Mouse (Mus musculus) stomach, embryonic 14.5 days (tissue): ENCODE data around the gene Wnt1. TPM values are rescaled to one million over a fixed set of nuclear protein-coding genes. Genes with fewer than 3 reads are reported as not detected.

Experiments
- ATAC-seq: fragments of 200-750 bp; cut with Nextera tagmentation; 2 replicates; pipeline ENCODE4 v1.8.0; 2017; ENCODE audit warnings: low read depth, moderate TSS enrichment; ENCODE audit not compliant: insufficient number of reproducible peaks, insufficient read depth, low FRiP score
- H3K27ac ChIP-seq: fragments of 300-500 bp; sonication (generic); 2 replicates; pipeline ENCODE4 v1.5.1; 2014; ENCODE audit warnings: mild to moderate bottlenecking, low read length, moderate library complexity, mixed read lengths
- H3K27me3 ChIP-seq: fragments of 300-500 bp; sonication (generic); 2 replicates; pipeline ENCODE4 v1.6.1; 2014; ENCODE audit warnings: low read length, control low read depth, mixed read lengths; ENCODE audit not compliant: control insufficient read depth, insufficient read depth
- H3K36me3 ChIP-seq: fragments of 300-500 bp; sonication (generic); 2 replicates; pipeline ENCODE4 v1.6.1; 2014; ENCODE audit warnings: mild to moderate bottlenecking, control low read depth, low read length, moderate library complexity, mixed read lengths; ENCODE audit not compliant: control insufficient read depth, insufficient read depth
- H3K4me1 ChIP-seq: fragments of 300-500 bp; sonication (generic); 2 replicates; pipeline ENCODE4 v1.6.1; 2014; ENCODE audit warnings: low read length, control low read depth, mixed read lengths; ENCODE audit not compliant: control insufficient read depth, insufficient read depth
- H3K4me2 ChIP-seq: fragments of 300-500 bp; sonication (generic); replicated peaks from 2 replicates; pipeline ENCODE4 v1.6.1; 2014; ENCODE audit warnings: low read depth, low read length, control low read depth
- H3K4me3 ChIP-seq: fragments of 300-500 bp; sonication (generic); 2 replicates; pipeline ENCODE4 v1.5.1; 2014; ENCODE audit warnings: low read depth, low read length, control low read depth
- H3K9ac ChIP-seq: fragments of 300-500 bp; sonication (generic); replicated peaks from 2 replicates; pipeline ENCODE4 v1.6.1; 2014; ENCODE audit warnings: low read depth, mild to moderate bottlenecking, control low read depth, low read length, moderate library complexity, mixed read lengths
- H3K9me3 ChIP-seq: fragments of 300-500 bp; sonication (generic); 2 replicates; pipeline ENCODE4 v1.6.1; 2016; ENCODE audit warnings: low read depth, low read length, control low read depth; ENCODE audit not compliant: control insufficient read depth
- WGBS: fragments of 180-500 bp; shearing (Covaris S2); extraction: QIAGEN DNeasy Blood & Tissue Kit; methylation state at CpG from one replicate; pipeline ENCODE4 v1.1.7; 2014; 5-methylcytosine and 5-hydroxymethylcytosine counted together
- polyA plus RNA-seq: library from polyadenylated mRNA; unstranded; fragments of >200 nt; fragmentation: Nextera tagmentation; extraction: Ambion mirVana; gene quantifications from 2 replicates; pipeline ENCODE4 v1.2.1, GENCODE M21; 2014

Wnt1 gene
- polyA plus RNA-seq, 1 experiment from 2014 or later, result not detected

GRCm38 (mm10) chr15:98775533-98775932 lies 14.1 kb upstream of the Wnt1 start:
- H3K9me3 ChIP-seq, result no peaks in the 10 kb centered on the region
- H3K4me1 ChIP-seq, result 0 out of 2 replicates have a peak, but pooled peaks cover 21% of the 10 kb centered on the region
- H3K27ac ChIP-seq, result no peak overlapping the region
- H3K27me3 ChIP-seq, result peaks cover 73% of the 10 kb centered on the region
- H3K4me2 ChIP-seq, result no peak overlapping the region
- ATAC-seq, result no peak
- no peak overlapping the region for H3K9ac ChIP-seq
- WGBS, result 4% methylated on average over 5 of the region's 5 CpGs
- no peaks in the 10 kb centered on the region for H3K36me3 ChIP-seq
- H3K4me3 ChIP-seq, result no peak overlapping the region

- H3K9me3 ChIP-seq, result no peaks in the 10 kb centered on the region
- H3K9ac ChIP-seq, result no peak overlapping the region
- whole genome bisulfite sequencing, result 2% methylated on average over 57 of the region's 62 CpGs
- H3K4me2 ChIP-seq, result peak overlapping the region; percentile 35
- 0 out of 2 replicates have a peak, but pooled peaks cover 21% of the 10 kb centered on the region for H3K4me1 ChIP-seq
- no peaks in the 10 kb centered on the region for H3K36me3 ChIP-seq
- ATAC-seq, result peak; percentile 65
- peaks cover 71% of the 10 kb centered on the region for H3K27me3 ChIP-seq
- peak overlapping the region; percentile 16; the same call in 1 of the 2 replicates for H3K4me3 ChIP-seq
- H3K27ac ChIP-seq, result no peak overlapping the region
These were observed 13.2 kb upstream of the Wnt1 start for GRCm38 (mm10) chr15:98776280-98777004.

GRCm38 (mm10) chr15:98777005-98777616 lies 12.5 kb upstream of the Wnt1 start:
- H3K9me3 ChIP-seq, result no peaks in the 10 kb centered on the region
- no peak overlapping the region for H3K9ac ChIP-seq
- peaks cover 65% of the 10 kb centered on the region for H3K27me3 ChIP-seq
- H3K4me3 ChIP-seq, result peak overlapping the region; percentile 16; the same call in 1 of the 2 replicates
- no peak overlapping the region for H3K27ac ChIP-seq
- no peak for ATAC-seq
- 2% methylated on average over 19 of the region's 19 CpGs for WGBS
- 0 out of 2 replicates have a peak, but pooled peaks cover 21% of the 10 kb centered on the region for H3K4me1 ChIP-seq
- H3K36me3 ChIP-seq, result no peaks in the 10 kb centered on the region
- H3K4me2 ChIP-seq, result peak overlapping the region; percentile 35; the same call in 1 of the 2 replicates

- Histone ChIP-seq H3K27ac (no peak within 1 kb of the TSS), H3K4me2 (peak within 1 kb of the TSS; percentile 30), H3K27me3 (peaks cover 62% of the 10 kb centered on the region), H3K4me3 (peak within 1 kb of the TSS; percentile 22), H3K4me1 (0 out of 2 replicates have a peak, but pooled peaks cover 21% of the 10 kb centered on the region), H3K36me3 (no peaks in the 10 kb centered on the region), H3K9me3 (no peaks in the 10 kb centered on the region), H3K9ac (no peak within 1 kb of the TSS)
- under 1% methylated on average over 32 of the region's 33 CpGs for whole genome bisulfite sequencing
- no peak for ATAC-seq
These were observed 11.9 kb upstream of the Wnt1 start, which contains the start of gene Wnt10b for GRCm38 (mm10) chr15:98777762-98778161. Gene Wnt10b (minus strand): TSS chr15:98778150.

- 0 out of 2 replicates have a peak, but pooled peaks cover 21% of the 10 kb centered on the region for H3K4me1 ChIP-seq
- no peak for ATAC-seq
- H3K27ac ChIP-seq, result no peak overlapping the region
- H3K36me3 ChIP-seq, result no peaks in the 10 kb centered on the region
- peak overlapping the region; percentile 22; the same call in 1 of the 2 replicates for H3K4me3 ChIP-seq
- H3K9me3 ChIP-seq, result no peaks in the 10 kb centered on the region
- under 1% methylated on average over 24 of the region's 25 CpGs for WGBS
- H3K4me2 ChIP-seq, result peak overlapping the region; percentile 30
- no peak overlapping the region for H3K9ac ChIP-seq
- H3K27me3 ChIP-seq, result peaks cover 62% of the 10 kb centered on the region
These were observed 11.4 kb upstream of the Wnt1 start for GRCm38 (mm10) chr15:98778191-98778770.

- 0 out of 2 replicates have a peak, but pooled peaks cover 21% of the 10 kb centered on the region for H3K4me1 ChIP-seq
- no peaks in the 10 kb centered on the region for H3K36me3 ChIP-seq
- H3K27ac ChIP-seq, result no peak overlapping the region
- H3K4me2 ChIP-seq, result no peak overlapping the region
- WGBS, result 3% methylated on average over 10 of the region's 11 CpGs
- ATAC-seq, result no peak
- H3K9ac ChIP-seq, result no peak overlapping the region
- H3K27me3 ChIP-seq, result peaks cover 62% of the 10 kb centered on the region
- no peaks in the 10 kb centered on the region for H3K9me3 ChIP-seq
- no peak overlapping the region for H3K4me3 ChIP-seq
These were observed 10.9 kb upstream of the Wnt1 start for GRCm38 (mm10) chr15:98778806-98779205.

- 5% methylated on average over 8 of the region's 8 CpGs for WGBS
- H3K4me2 ChIP-seq, result no peak overlapping the region
- H3K4me3 ChIP-seq, result no peak overlapping the region
- ATAC-seq, result no peak
- H3K4me1 ChIP-seq, result 0 out of 2 replicates have a peak, but pooled peaks cover 18% of the 10 kb centered on the region
- H3K27ac ChIP-seq, result no peak overlapping the region
- no peak overlapping the region for H3K9ac ChIP-seq
- H3K36me3 ChIP-seq, result no peaks in the 10 kb centered on the region
- H3K27me3 ChIP-seq, result peaks cover 53% of the 10 kb centered on the region
- H3K9me3 ChIP-seq, result no peaks in the 10 kb centered on the region
These were observed 9.6 kb upstream of the Wnt1 start for GRCm38 (mm10) chr15:98780075-98780474.

- Histone ChIP-seq H3K4me3 (no peak overlapping the region), H3K27me3 (peaks cover 52% of the 10 kb centered on the region), H3K27ac (no peak overlapping the region), H3K36me3 (no peaks in the 10 kb centered on the region), H3K9me3 (no peaks in the 10 kb centered on the region), H3K4me1 (0 out of 2 replicates have a peak, but pooled peaks cover 18% of the 10 kb centered on the region), H3K9ac (no peak overlapping the region), H3K4me2 (no peak overlapping the region)
- 3% methylated on average over 11 of the region's 13 CpGs for WGBS
- no peak for ATAC-seq
These were observed 9.1 kb upstream of the Wnt1 start for GRCm38 (mm10) chr15:98780573-98780972.
